Mouse (Mus musculus) hindbrain, embryonic 10.5 days (tissue): ENCODE data around the gene Arhgap22. TPM values are rescaled to one million over a fixed set of nuclear protein-coding genes. Genes with fewer than 3 reads are reported as not detected.

Experiments
- DNase-seq: peaks from one replicate; pipeline ENCODE4 v3.0.0-alpha.2; 2017; ENCODE audit warnings: low spot score
- H3K27ac ChIP-seq: fragments of 300-500 bp; sonication (generic); 2 replicates; pipeline ENCODE4 v1.5.1; 2016; ENCODE audit warnings: mild to moderate bottlenecking, moderate library complexity
- H3K27me3 ChIP-seq: fragments of 300-500 bp; sonication (generic); 2 replicates; pipeline ENCODE4 v1.6.1; 2016; ENCODE audit warnings: mild to moderate bottlenecking; ENCODE audit not compliant: poor library complexity, insufficient read depth, severe bottlenecking
- H3K36me3 ChIP-seq: fragments of 300-500 bp; sonication (generic); 2 replicates; pipeline ENCODE4 v1.6.1; 2016; ENCODE audit warnings: mild to moderate bottlenecking, moderate library complexity
- H3K4me1 ChIP-seq: fragments of 300-500 bp; sonication (generic); replicated peaks from 2 replicates; pipeline ENCODE4 v1.6.1; 2016; ENCODE audit warnings: mild to moderate bottlenecking
- H3K4me3 ChIP-seq: fragments of 300-500 bp; sonication (generic); 2 replicates; pipeline ENCODE4 v1.5.1; 2016; ENCODE audit warnings: mild to moderate bottlenecking, moderate library complexity
- H3K9me3 ChIP-seq: fragments of 300-500 bp; sonication (generic); 2 replicates; pipeline ENCODE4 v1.6.1; 2016; ENCODE audit warnings: mild to moderate bottlenecking, moderate library complexity
- WGBS: fragments of 180-500 bp; shearing (Covaris S2); methylation state at CpG from one replicate; pipeline ENCODE4 v1.1.7; 2016; 5-methylcytosine and 5-hydroxymethylcytosine counted together
- polyA plus RNA-seq: library from polyadenylated mRNA; unstranded; fragments of >200 nt; fragmentation: Nextera tagmentation; extraction: Ambion mirVana; gene quantifications from 2 replicates; pipeline ENCODE4 v1.2.1, GENCODE M21; 2016

Arhgap22 gene
- polyA plus RNA-seq, 1 experiment from 2014 or later, result 4.2 TPM

GRCm38 (mm10) chr14:33202161-33202560 lies 11.7 kb upstream of the Arhgap22 start:
- 0 out of 2 replicates have a peak, but pooled peaks cover 2% of the 10 kb centered on the region for H3K4me1 ChIP-seq
- no peak overlapping the region for H3K4me3 ChIP-seq
- H3K27me3 ChIP-seq, result no peaks in the 10 kb centered on the region; the same call in 1 of the 2 replicates
- WGBS, result 85% methylated on average over 4 of the region's 4 CpGs
- H3K9me3 ChIP-seq, result no peaks in the 10 kb centered on the region
- no peak overlapping the region for H3K27ac ChIP-seq
- H3K36me3 ChIP-seq, result no peaks in the 10 kb centered on the region
- DNase-seq, result no peak

- Histone ChIP-seq H3K4me1 (0 out of 2 replicates have a peak, but pooled peaks cover 2% of the 10 kb centered on the region), H3K27me3 (no peaks in the 10 kb centered on the region; the same call in 1 of the 2 replicates), H3K4me3 (no peak overlapping the region), H3K9me3 (no peaks in the 10 kb centered on the region), H3K36me3 (no peaks in the 10 kb centered on the region), H3K27ac (no peak overlapping the region)
- DNase-seq, result no peak
- 87% methylated on average over 6 of the region's 6 CpGs for WGBS
These were observed 10.9 kb upstream of the Arhgap22 start for GRCm38 (mm10) chr14:33202885-33203284.

GRCm38 (mm10) chr14:33203777-33204176 lies 10.0 kb upstream of the Arhgap22 start:
- no peak overlapping the region for H3K4me3 ChIP-seq
- H3K9me3 ChIP-seq, result no peaks in the 10 kb centered on the region
- no peaks in the 10 kb centered on the region for H3K36me3 ChIP-seq
- H3K4me1 ChIP-seq, result 0 out of 2 replicates have a peak, but pooled peaks cover 2% of the 10 kb centered on the region
- DNase-seq, result no peak
- no peak overlapping the region for H3K27ac ChIP-seq
- H3K27me3 ChIP-seq, result no peaks in the 10 kb centered on the region; the same call in 1 of the 2 replicates
- WGBS, result 88% methylated on average over 14 of the region's 14 CpGs

DNA sequence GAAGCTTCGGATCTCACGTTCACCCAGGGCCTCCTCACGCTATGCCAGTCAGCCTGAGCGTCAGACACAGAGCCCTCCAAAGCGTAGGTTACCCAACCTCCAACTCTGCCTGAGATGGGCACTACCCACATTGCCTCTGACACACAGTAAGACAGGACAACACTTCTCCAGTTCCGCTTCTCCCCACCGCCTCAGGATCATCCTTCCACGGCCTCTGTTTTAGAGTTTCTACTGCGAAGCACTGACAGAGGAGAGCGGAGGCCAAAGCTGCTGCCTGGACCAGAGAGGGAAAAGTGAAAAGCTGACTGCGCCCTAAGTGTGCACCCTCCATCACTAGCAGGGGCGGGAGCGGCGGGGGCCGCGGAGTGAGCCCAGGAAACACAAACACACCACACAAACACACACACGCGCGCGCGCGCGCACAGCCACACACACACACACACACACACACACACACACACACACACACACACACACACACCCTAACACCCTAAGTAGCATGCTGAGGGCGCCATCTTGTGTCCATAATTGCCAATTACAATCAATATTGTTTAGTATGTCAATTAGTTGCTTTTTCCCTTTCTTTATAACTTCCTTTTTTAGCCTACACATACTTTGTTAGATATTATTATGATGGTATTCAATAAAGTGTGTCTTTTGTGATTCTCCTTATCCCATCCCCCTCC lies 8.4 kb upstream of the Arhgap22 start:
- 0 out of 2 replicates have a peak, but pooled peaks cover 2% of the 10 kb centered on the region for H3K4me1 ChIP-seq
- H3K4me3 ChIP-seq, result peak overlapping the region; percentile 39
- 39% methylated on average over 24 of the region's 24 CpGs for WGBS
- peak overlapping the region; percentile 69; the same call in 1 of the 2 replicates for H3K27ac ChIP-seq
- no peaks in the 10 kb centered on the region; the same call in 1 of the 2 replicates for H3K27me3 ChIP-seq
- no peaks in the 10 kb centered on the region for H3K9me3 ChIP-seq
- H3K36me3 ChIP-seq, result no peaks in the 10 kb centered on the region
- DNase-seq, result peak; percentile 34

GRCm38 (mm10) chr14:33207011-33207410 lies 6.8 kb upstream of the Arhgap22 start:
- DNase-seq, result peak; percentile 16
- 14% methylated on average over 2 of the region's 2 CpGs for WGBS
- Histone ChIP-seq H3K9me3 (no peaks in the 10 kb centered on the region), H3K4me1 (0 out of 2 replicates have a peak, but pooled peaks cover 2% of the 10 kb centered on the region), H3K27ac (no peak overlapping the region), H3K36me3 (no peaks in the 10 kb centered on the region), H3K27me3 (no peaks in the 10 kb centered on the region; the same call in 1 of the 2 replicates), H3K4me3 (no peak overlapping the region)

DNA sequence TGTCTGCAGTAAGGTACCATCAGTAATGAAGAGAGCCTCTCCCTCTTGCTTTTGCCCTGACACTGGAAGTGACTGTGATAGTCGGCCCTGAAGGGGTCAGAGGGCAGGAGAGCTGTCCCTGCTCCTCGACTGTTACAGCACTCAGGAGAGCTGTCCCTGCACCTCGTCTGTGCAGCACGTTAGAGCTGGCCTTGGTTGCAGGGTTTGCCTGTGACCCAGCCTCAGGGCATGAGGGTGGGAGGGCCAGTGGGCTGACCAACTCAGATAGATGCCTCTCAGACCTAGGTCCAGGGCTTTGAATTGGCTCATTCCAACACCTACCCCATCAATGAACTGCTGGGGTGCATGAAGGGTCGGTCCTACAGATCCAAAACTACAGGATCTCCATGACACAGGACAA lies 5.5 kb upstream of the Arhgap22 start:
- H3K4me3 ChIP-seq, result no peak overlapping the region
- no peaks in the 10 kb centered on the region; the same call in 1 of the 2 replicates for H3K27me3 ChIP-seq
- H3K4me1 ChIP-seq, result 0 out of 2 replicates have a peak, but pooled peaks cover 2% of the 10 kb centered on the region
- no peak overlapping the region for H3K27ac ChIP-seq
- no peaks in the 10 kb centered on the region for H3K36me3 ChIP-seq
- WGBS, result 41% methylated on average over 5 of the region's 5 CpGs
- DNase-seq, result no peak
- H3K9me3 ChIP-seq, result no peaks in the 10 kb centered on the region

- H3K27me3 ChIP-seq, result peaks cover 19% of the 10 kb centered on the region
- no peak overlapping the region for H3K4me3 ChIP-seq
- no peak for DNase-seq
- no peaks in the 10 kb centered on the region for H3K9me3 ChIP-seq
- no peaks in the 10 kb centered on the region for H3K36me3 ChIP-seq
- H3K4me1 ChIP-seq, result peaks cover 8% of the 10 kb centered on the region
- H3K27ac ChIP-seq, result no peak overlapping the region
- 82% methylated on average over 8 of the region's 8 CpGs for WGBS
These were observed 3.0 kb upstream of the Arhgap22 start for GRCm38 (mm10) chr14:33210806-33211205.

- 69% methylated on average over 5 of the region's 5 CpGs for WGBS
These were observed 1.4 kb upstream of the Arhgap22 start for GRCm38 (mm10) chr14:33212271-33212957.

DNA sequence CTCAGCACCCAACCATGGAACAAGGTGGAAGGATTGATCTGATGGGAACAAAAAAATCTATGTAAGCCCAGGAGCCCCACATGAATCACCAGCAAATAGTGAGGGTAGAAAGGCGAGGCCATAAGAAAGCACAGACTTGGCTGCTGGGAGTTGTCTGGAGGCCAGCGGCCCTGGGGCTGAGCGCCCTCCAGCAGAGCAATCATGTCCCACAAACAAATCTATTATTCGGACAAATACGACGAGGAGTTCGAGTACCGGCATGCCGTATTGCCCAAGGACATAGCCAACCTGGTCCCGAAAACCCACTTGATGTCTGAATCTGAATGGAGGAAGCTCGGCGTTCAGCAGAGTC lies 892 bp upstream of the Arhgap22 start:
- H3K4me3 ChIP-seq, result no peak overlapping the region
- no peaks in the 10 kb centered on the region for H3K36me3 ChIP-seq
- peaks cover 8% of the 10 kb centered on the region for H3K4me1 ChIP-seq
- H3K9me3 ChIP-seq, result no peaks in the 10 kb centered on the region
- no peak overlapping the region for H3K27ac ChIP-seq
- H3K27me3 ChIP-seq, result peaks cover 28% of the 10 kb centered on the region
- WGBS, result 87% methylated on average over 12 of the region's 12 CpGs
- DNase-seq, result no peak

More at GRCm38 (mm10) chr14:33212271-33212957, 1.4 kb upstream of the Arhgap22 start:
- no peaks in the 10 kb centered on the region for H3K36me3 ChIP-seq
- no peaks in the 10 kb centered on the region for H3K9me3 ChIP-seq
- H3K27me3 ChIP-seq, result peaks cover 28% of the 10 kb centered on the region
- peaks cover 8% of the 10 kb centered on the region for H3K4me1 ChIP-seq
- no peak for DNase-seq
- H3K27ac ChIP-seq, result no peak overlapping the region
- H3K4me3 ChIP-seq, result no peak overlapping the region

- no peaks in the 10 kb centered on the region for H3K9me3 ChIP-seq
- H3K4me3 ChIP-seq, result no peak overlapping the region
- no peak for DNase-seq
- H3K4me1 ChIP-seq, result peaks cover 8% of the 10 kb centered on the region
- H3K27ac ChIP-seq, result no peak overlapping the region
- no peaks in the 10 kb centered on the region for H3K36me3 ChIP-seq
- WGBS, result 24% methylated on average over 4 of the region's 4 CpGs
- H3K27me3 ChIP-seq, result peaks cover 28% of the 10 kb centered on the region
These were observed 922 bp downstream of the Arhgap22 start for GRCm38 (mm10) chr14:33214767-33215128.

DNA sequence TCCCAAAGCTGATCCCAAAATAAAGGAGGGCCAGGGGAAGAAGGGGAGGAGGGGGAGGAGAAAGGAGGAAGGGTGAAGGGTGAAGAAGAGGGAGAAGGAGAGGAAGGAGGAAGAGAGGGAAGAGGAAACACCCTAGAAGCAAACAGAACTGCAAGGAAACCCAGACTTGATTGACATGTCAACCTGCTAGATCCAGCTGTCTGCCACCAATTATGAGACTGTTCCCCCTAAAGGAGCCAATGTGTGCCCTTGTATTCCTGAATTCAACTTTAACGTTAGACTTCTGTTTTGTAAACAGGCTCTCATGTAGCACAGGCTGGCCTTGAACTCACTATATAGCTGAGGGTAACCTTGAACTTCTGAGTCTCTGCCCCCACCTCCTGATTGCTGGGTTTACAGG lies 1.3 kb downstream of the Arhgap22 start:
- no peaks in the 10 kb centered on the region for H3K9me3 ChIP-seq
- peaks cover 28% of the 10 kb centered on the region for H3K27me3 ChIP-seq
- H3K4me3 ChIP-seq, result no peak overlapping the region
- H3K27ac ChIP-seq, result no peak overlapping the region
- DNase-seq, result no peak
- WGBS, result 72% methylated on average over 1 of the region's 1 CpGs
- H3K36me3 ChIP-seq, result no peaks in the 10 kb centered on the region
- H3K4me1 ChIP-seq, result peaks cover 8% of the 10 kb centered on the region

DNA sequence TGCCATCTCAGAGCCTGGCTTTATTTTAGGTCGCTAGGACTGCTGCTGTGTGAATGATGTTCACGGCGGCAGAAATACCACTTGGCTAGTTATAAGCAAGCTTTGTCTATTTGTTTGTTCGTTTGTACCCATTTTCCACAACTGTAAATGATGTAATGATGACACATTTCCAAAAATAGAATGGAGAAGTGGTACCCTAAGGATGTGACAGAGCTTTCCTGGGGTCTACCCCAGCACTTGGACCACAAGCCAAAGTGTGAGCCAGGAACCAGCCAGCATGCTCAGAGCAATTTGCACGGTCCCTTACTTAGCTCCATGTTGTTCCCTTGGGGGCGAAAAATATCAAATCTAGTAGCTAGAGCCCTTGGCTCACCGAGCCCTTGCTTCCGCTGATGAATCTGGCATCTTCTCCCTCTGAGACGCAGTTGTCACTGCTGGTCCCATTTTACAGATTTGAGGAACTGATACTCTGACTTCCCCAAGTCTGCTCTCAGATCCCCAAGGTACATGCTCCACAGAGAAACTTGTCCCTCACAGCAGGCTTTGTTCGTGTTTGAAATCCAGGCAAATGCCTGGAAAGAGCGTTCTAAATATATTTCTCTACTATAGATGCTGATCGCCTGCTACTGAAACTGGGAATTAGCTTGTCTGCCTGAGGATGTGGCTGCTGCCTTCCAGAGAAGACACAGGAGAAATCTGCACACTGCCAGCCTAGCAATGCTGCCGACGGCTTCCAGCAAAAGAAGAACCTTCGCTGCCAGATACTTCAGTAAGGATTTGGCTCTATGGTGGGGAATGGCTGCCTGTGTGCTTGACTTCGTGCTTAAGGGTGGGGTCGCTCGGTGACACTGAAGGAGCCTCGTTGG lies 2.8 kb downstream of the Arhgap22 start:
- 85% methylated on average over 19 of the region's 19 CpGs for WGBS
- DNase-seq, result no peak
- H3K27ac ChIP-seq, result no peak overlapping the region
- no peak overlapping the region for H3K4me3 ChIP-seq
- peaks cover 8% of the 10 kb centered on the region for H3K4me1 ChIP-seq
- H3K9me3 ChIP-seq, result no peaks in the 10 kb centered on the region
- no peaks in the 10 kb centered on the region for H3K36me3 ChIP-seq
- peaks cover 28% of the 10 kb centered on the region for H3K27me3 ChIP-seq
